Mouse (Mus musculus) left cerebral cortex, adult 11 months (tissue): ENCODE results near the gene Sipa1l3.

Source experiments
- DNase-seq: peaks from one replicate; pipeline ENCODE4 v3.0.0; 2022; ENCODE audit warnings: low spot score

Sipa1l3 gene

DNA sequence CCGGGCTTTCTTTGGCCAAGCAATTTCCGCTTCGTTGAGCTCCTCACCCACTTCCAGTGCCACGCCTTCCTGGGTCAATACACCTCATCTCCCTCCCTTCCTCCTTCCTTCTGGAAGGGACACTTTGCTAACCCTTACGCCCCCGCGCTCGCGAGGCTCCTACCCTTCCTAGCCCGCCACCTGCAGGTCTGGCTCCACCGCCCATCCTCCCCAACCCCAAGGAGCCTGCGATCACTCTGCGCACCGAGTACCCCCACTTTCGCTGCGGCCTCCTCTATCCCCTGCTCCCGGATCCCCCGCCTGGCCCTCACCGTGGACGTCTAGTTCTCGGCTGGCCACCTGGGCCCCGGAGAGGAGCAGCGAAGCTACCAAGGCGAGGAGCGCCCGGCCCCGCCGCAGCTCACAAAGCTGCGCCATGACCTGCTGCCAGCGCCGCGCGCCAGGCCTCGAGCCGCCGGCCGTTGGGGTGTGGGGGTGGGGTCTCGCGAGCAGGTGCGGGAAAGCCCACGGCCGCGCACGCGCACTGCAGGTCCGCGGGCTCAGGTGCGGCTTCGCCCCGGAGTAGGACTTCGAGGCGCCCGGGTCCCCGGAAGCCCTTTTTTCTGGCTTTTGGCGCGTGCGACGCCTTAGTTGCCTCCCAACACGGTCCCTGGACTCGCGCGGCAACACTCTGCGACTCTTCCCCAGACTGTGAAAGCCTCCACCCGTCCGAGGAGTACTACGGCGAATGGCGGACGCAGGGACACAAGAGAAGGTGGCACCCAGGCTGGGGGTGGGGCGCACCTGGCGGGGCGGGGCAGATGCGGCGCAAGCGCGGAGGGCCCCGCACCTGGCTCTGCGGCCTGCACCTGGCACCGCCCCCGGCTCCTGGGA, 237.0 kb downstream of the Sipa1l3 start, which contains the start of gene Spint2:
Gene Spint2, minus strand, starts transcription at position 712 of the 873 bp plus-strand sequence.
- DNase-seq, result no peak

DNA sequence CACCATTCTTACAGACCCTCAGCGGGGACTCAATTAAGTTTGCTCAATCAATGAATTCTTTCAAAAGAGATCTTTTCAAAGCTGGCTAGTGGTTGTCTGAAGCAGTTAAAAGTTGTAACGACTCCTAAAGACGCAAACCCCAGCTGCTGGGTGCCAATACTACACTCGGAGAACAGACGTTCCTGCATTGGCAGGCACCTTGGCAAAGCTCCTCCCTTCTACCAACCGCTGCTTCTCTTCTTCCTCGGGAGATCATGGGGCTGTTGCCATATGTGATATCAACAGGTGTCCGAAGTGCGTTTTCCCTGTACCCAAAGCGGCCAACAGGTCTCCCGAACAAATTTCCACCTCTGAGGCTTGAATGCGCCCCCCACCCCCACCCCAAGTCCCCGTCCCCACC, 237.6 kb downstream of the Sipa1l3 start:
- no peak for DNase-seq

DNA sequence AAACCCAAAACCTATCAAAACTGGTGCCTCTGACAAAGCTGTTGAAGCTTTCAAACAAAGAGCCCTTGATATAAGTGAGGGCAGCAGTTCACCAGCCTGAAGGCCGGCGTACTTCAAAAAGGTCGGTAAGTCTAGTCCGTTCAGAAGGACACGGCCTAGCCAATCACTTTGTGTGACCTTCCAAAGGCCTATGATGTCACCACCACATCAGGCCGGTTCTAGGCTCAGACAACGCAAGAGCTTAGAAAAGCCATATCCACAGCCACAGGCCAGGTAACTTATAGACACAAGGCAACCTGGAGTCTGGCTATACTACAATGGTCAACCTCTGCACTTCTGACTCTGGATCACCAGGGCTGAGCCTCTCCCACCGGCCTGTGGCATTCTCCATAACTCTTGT, 238.5 kb downstream of the Sipa1l3 start:
- no peak for DNase-seq

DNA sequence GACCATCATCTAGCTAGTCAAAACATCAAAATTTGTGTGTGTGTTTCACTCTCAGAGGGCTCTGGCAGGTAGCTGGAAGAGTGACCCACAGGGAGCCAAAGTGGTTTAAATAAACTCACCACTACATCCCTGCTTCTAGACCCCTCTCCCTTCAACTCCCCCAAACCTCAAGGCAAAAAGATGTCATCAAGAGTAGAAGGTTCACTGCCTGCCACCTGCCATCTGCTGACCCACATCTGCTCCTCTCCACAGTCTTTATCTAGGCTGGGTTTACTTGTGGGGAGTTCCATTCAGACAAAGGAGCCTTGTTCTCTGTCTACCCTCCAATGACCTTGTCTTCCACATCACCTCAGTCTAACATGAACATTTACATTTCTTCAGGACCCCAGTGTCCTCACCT, 239.2 kb downstream of the Sipa1l3 start:
- DNase-seq, result no peak

DNA sequence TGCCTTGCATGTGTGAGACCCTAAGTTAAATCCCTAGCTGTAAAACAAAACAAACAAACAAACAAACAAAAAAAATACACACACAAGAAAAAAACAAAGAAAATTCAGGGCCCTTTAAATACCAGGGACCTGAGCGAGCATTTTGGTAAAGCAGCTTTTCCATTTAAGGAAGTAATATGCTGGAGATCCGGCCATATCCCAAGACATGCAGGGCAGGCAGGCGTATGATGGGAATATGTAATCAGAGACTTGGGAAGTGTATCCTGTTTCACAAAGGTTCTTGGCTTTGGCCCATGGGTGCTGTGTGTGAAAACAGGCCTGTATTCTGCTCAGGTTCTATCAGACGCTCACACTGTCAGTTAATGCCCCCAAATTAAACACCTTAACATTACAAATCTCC, 240.9 kb downstream of the Sipa1l3 start:
- DNase-seq, result no peak

DNA sequence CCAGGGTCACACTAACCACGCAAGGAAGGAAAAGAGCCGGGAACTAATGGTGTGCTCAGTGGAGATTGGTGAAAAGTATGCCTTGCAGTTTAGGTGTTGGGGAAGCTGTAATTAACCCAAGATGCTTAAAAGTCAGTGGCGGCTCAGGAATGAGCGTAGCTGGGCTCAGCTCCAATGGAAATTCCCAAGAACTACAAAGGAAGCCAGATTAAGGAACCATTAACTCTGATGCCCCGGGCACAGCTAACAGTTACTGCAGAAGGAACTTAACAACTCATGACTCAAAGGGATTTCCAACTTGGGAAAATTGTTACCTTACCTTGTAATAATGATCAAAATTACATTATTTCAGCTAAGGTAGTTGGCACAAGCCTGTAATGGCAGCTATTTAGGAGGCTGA, 241.7 kb downstream of the Sipa1l3 start:
- DNase-seq, result no peak

DNA sequence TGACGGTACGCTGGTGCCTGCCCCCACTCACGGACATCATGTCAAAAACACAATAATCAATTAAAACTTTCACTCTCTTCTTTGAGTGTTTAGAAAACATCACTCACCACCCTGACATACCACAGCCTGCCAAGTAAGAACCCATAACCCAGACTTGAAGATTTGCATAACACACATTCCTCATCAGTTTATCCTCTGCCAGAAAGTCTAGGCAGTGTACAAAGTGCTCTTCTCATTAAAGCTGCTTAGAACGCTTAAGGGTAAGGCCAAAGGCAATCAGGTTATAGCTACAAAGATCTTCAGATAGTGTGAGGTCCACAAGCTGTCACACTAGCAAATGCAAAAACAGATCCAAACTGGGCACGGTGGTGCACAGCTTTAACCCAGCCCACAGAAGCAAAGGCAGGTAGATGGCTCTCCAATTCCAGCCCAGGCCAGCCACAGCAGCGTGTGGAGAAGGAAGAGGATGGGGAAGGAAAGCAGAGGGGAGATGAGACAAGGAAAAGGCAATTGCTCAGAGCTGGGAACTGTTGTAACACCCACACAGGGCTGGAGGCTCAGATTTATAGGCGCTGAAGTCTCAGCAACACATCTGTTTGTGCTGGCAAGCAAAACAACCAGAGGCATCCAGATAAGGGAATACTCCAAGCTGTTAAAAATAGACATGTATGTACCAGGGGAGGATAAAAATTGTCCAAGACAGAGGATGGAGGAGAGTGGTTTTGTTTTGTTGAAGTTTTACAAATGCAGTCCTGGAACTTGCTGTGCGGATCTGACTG, 246.6 kb downstream of the Sipa1l3 start:
- no peak for DNase-seq

DNA sequence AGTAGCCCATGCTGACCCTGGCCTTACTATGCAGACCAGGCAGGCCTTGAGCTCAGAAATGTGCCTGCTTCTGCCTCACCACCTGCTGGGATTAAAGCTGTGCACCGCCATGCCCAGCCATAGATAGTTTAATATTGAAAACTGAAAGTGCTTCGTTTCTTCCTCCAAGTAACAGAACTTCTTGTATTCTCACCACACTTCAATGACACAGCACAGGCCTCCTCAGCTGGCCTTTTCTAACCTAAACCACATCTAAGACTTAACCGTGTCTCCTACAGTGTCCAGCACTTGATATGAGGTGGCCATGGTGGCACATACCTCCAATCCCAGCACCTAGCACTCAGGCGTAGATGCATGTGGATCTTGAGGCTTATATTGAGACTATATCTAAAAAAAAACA, 248.0 kb downstream of the Sipa1l3 start:
- no peak for DNase-seq
